Mouse (Mus musculus): ENCODE results near the gene Drosha. TPM values are rescaled to one million over a fixed set of nuclear protein-coding genes. Genes with fewer than 3 reads are reported as not detected.
A peak's percentile ranks its signal among the peaks of the same experiment; 100 is the strongest.

Gene Drosha
- polyA plus RNA-seq, 1 experiment: 14.4 TPM

GRCm38 (mm10) chr15:12812646-12813045, 12.0 kb upstream of the Drosha start:
- no peaks in the 10 kb centered on the region for H3K27me3 ChIP-seq (ENCODE audit: control insufficient read depth, insufficient read depth, low read length)
- H3K4me1 ChIP-seq (ENCODE audit: control insufficient read depth, insufficient read depth, low read length): no peaks in the 10 kb centered on the region
- TF ChIP-seq CTCF (IDR thresholded peaks at IDR 0.05; ENCODE audit: control insufficient read depth, insufficient read depth, insufficient replicate concordance, low read depth, low read length) (no peak), POLR2A (IDR thresholded peaks at IDR 0.05; ENCODE audit: control insufficient read depth, low read depth, low read length) (no peak)
- no peak overlapping the region for H3K27ac ChIP-seq (ENCODE audit: control insufficient read depth, insufficient read depth, low read depth, low read length)
- no peaks in the 10 kb centered on the region for H3K36me3 ChIP-seq (ENCODE audit: control insufficient read depth, insufficient read depth, low read length)
- H3K4me3 ChIP-seq (ENCODE audit: control insufficient read depth, low read depth, low read length): no peak overlapping the region

GRCm38 (mm10) chr15:12817592-12817991, 7.0 kb upstream of the Drosha start:
- no peaks in the 10 kb centered on the region for H3K4me1 ChIP-seq (ENCODE audit: control insufficient read depth, insufficient read depth, low read length)
- H3K27ac ChIP-seq (ENCODE audit: control insufficient read depth, insufficient read depth, low read depth, low read length): no peak overlapping the region
- no peaks in the 10 kb centered on the region for H3K36me3 ChIP-seq (ENCODE audit: control insufficient read depth, insufficient read depth, low read length)
- H3K4me3 ChIP-seq (ENCODE audit: control insufficient read depth, low read depth, low read length): no peak overlapping the region
- no peak for TF ChIP-seq POLR2A (IDR thresholded peaks at IDR 0.05; ENCODE audit: control insufficient read depth, low read depth, low read length)
- no peak for TF ChIP-seq CTCF (IDR thresholded peaks at IDR 0.05; ENCODE audit: control insufficient read depth, insufficient read depth, insufficient replicate concordance, low read depth, low read length)
- no peaks in the 10 kb centered on the region for H3K27me3 ChIP-seq (ENCODE audit: control insufficient read depth, insufficient read depth, low read length)

GRCm38 (mm10) chr15:12822416-12823395, 1.9 kb upstream of the Drosha start:
- no peaks in the 10 kb centered on the region for H3K36me3 ChIP-seq (ENCODE audit: control insufficient read depth, insufficient read depth, low read length)
- H3K4me3 ChIP-seq (ENCODE audit: control insufficient read depth, low read depth, low read length): no peak overlapping the region
- H3K27ac ChIP-seq (ENCODE audit: control insufficient read depth, insufficient read depth, low read depth, low read length): no peak overlapping the region
- peaks cover 4% of the 10 kb centered on the region for H3K4me1 ChIP-seq (ENCODE audit: control insufficient read depth, insufficient read depth, low read length)
- TF ChIP-seq POLR2A (IDR thresholded peaks at IDR 0.05; ENCODE audit: control insufficient read depth, low read depth, low read length) (no peak), CTCF (IDR thresholded peaks at IDR 0.05; ENCODE audit: control insufficient read depth, insufficient read depth, insufficient replicate concordance, low read depth, low read length) (no peak)
- H3K27me3 ChIP-seq (ENCODE audit: control insufficient read depth, insufficient read depth, low read length): no peaks in the 10 kb centered on the region

GRCm38 (mm10) chr15:12823455-12824119, 1.0 kb upstream of the Drosha start:
- H3K36me3 ChIP-seq (ENCODE audit: control insufficient read depth, insufficient read depth, low read length): no peaks in the 10 kb centered on the region
- H3K27ac ChIP-seq (ENCODE audit: control insufficient read depth, insufficient read depth, low read depth, low read length): no peak overlapping the region; the same call in 1 of the 2 replicates
- no peaks in the 10 kb centered on the region for H3K27me3 ChIP-seq (ENCODE audit: control insufficient read depth, insufficient read depth, low read length)
- H3K4me1 ChIP-seq (ENCODE audit: control insufficient read depth, insufficient read depth, low read length): peaks cover 4% of the 10 kb centered on the region
- peak overlapping the region; percentile 89; the same call in 1 of the 2 replicates for H3K4me3 ChIP-seq (ENCODE audit: control insufficient read depth, low read depth, low read length)
- TF ChIP-seq CTCF (IDR thresholded peaks at IDR 0.05; ENCODE audit: control insufficient read depth, insufficient read depth, insufficient replicate concordance, low read depth, low read length): no peak
- TF ChIP-seq POLR2A (IDR thresholded peaks at IDR 0.05; ENCODE audit: control insufficient read depth, low read depth, low read length): no peak

GRCm38 (mm10) chr15:12824965-12825364, 350 bp downstream of the Drosha start:
- Histone ChIP-seq H3K27me3 (ENCODE audit: control insufficient read depth, insufficient read depth, low read length) (no peaks in the 10 kb centered on the region), H3K36me3 (ENCODE audit: control insufficient read depth, insufficient read depth, low read length) (no peaks in the 10 kb centered on the region), H3K4me1 (ENCODE audit: control insufficient read depth, insufficient read depth, low read length) (peaks cover 4% of the 10 kb centered on the region), H3K4me3 (ENCODE audit: control insufficient read depth, low read depth, low read length) (peak overlapping the region; percentile 89), H3K27ac (ENCODE audit: control insufficient read depth, insufficient read depth, low read depth, low read length) (peak overlapping the region; percentile 59)
- no peak for TF ChIP-seq CTCF (IDR thresholded peaks at IDR 0.05; ENCODE audit: control insufficient read depth, insufficient read depth, insufficient replicate concordance, low read depth, low read length)
- no peak for TF ChIP-seq POLR2A (IDR thresholded peaks at IDR 0.05; ENCODE audit: control insufficient read depth, low read depth, low read length)

GRCm38 (mm10) chr15:12825408-12825807, 793 bp downstream of the Drosha start:
- Histone ChIP-seq H3K4me3 (ENCODE audit: control insufficient read depth, low read depth, low read length) (peak overlapping the region; percentile 89), H3K36me3 (ENCODE audit: control insufficient read depth, insufficient read depth, low read length) (no peaks in the 10 kb centered on the region), H3K4me1 (ENCODE audit: control insufficient read depth, insufficient read depth, low read length) (peaks cover 4% of the 10 kb centered on the region), H3K27me3 (ENCODE audit: control insufficient read depth, insufficient read depth, low read length) (no peaks in the 10 kb centered on the region), H3K27ac (ENCODE audit: control insufficient read depth, insufficient read depth, low read depth, low read length) (no peak overlapping the region)
- TF ChIP-seq POLR2A (IDR thresholded peaks at IDR 0.05; ENCODE audit: control insufficient read depth, low read depth, low read length) (no peak), CTCF (IDR thresholded peaks at IDR 0.05; ENCODE audit: control insufficient read depth, insufficient read depth, insufficient replicate concordance, low read depth, low read length) (no peak)

- no peak overlapping the region for H3K27ac ChIP-seq (ENCODE audit: control insufficient read depth, insufficient read depth, low read depth, low read length)
- no peak overlapping the region for H3K4me3 ChIP-seq (ENCODE audit: control insufficient read depth, low read depth, low read length)
- no peaks in the 10 kb centered on the region for H3K27me3 ChIP-seq (ENCODE audit: control insufficient read depth, insufficient read depth, low read length)
- TF ChIP-seq CTCF (IDR thresholded peaks at IDR 0.05; ENCODE audit: control insufficient read depth, insufficient read depth, insufficient replicate concordance, low read depth, low read length): no peak
- no peak for TF ChIP-seq POLR2A (IDR thresholded peaks at IDR 0.05; ENCODE audit: control insufficient read depth, low read depth, low read length)
- H3K36me3 ChIP-seq (ENCODE audit: control insufficient read depth, insufficient read depth, low read length): no peaks in the 10 kb centered on the region
- H3K4me1 ChIP-seq (ENCODE audit: control insufficient read depth, insufficient read depth, low read length): peaks cover 5% of the 10 kb centered on the region; the same call in 1 of the 2 replicates
Observed at GRCm38 (mm10) chr15:12829878-12830277, 5.3 kb downstream of the Drosha start.

Measured in testis, adult 2 months (tissue).